Mouse (Mus musculus): ENCODE results near the gene D430041D05Rik. TPM values are rescaled to one million over a fixed set of nuclear protein-coding genes. Genes with fewer than 3 reads are reported as not detected.
A peak's percentile ranks its signal among the peaks of the same experiment; 100 is the strongest.

The D430041D05Rik gene
- total RNA-seq, 2 experiments from 2014 or later: 81.2 to 87.4 TPM

DNA sequence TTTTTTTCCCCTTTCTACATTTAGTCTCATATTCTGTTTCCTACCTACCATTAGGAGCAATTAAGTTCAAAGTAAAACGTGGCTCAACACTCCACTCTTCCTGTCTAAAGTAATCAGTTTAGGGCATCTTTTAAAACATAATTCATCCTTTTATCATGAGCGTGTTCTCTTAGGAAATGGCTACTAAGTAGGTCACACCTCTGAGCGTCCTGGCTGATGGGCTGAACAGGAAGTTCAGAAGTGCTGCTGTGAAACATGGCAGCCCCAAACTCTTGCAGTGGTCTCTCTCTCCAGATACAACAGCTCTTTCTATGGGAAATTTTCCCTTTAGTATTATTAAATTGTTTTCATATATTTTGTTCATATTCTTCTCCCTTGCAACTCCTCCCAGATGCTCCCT lies 223.7 kb downstream of the D430041D05Rik start:
- H3K4me3 ChIP-seq: no peak overlapping the region
- no peak for TF ChIP-seq CTCF (conservative IDR thresholded peaks at IDR 0.05)
- no peak overlapping the region; the same call in 1 of the 2 replicates for H3K27ac ChIP-seq
- DNase-seq (ENCODE audit: low spot score in 2 of 2): no peak

DNA sequence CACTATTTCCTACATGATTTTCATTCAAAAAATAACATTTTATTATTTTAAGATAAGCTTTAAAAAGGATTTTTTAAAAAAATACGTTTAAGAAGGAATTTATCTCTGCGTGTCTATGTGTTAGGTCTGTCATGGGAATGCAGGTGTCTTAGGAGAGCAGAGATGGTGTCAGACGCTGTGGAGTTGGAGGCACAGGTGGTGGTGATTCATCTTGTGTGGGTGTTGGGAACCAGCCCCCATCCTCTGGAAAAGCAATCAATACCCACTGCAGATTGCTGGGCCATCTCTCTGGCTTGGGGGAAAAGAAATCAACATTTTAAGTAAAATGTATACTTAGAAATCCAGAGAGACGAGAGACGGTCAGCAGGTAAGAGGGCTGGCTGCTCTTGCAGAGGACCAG lies 225.2 kb downstream of the D430041D05Rik start:
- Histone ChIP-seq H3K27ac (peak overlapping the region; percentile 78), H3K4me3 (no peak overlapping the region)
- no peak for TF ChIP-seq CTCF (conservative IDR thresholded peaks at IDR 0.05)
- peak; percentile 46 to 48 for DNase-seq (ENCODE audit: low spot score in 2 of 2)

DNA sequence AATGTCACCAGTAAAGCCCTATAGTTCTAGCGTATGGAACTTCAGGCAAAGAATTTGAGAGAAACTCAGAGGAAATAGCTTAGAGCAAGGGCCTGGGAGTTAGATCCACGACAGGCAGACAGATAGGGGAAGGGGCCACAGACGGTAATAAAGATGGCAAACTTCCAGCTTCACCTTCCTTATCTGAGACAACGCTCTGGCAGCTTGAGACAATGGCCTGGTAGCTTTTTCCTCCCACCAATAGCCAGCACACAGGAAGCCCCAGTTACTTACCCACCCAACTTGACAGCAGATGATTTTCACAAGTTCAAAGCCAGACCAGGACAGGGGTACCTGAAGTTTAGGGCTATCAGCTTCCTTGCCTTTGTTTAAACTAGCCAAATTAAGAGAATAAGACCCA lies 226.5 kb downstream of the D430041D05Rik start:
- no peak overlapping the region for H3K27ac ChIP-seq
- H3K4me3 ChIP-seq: no peak overlapping the region
- no peak for DNase-seq (ENCODE audit: low spot score in 2 of 2)
- TF ChIP-seq CTCF (conservative IDR thresholded peaks at IDR 0.05): no peak

DNA sequence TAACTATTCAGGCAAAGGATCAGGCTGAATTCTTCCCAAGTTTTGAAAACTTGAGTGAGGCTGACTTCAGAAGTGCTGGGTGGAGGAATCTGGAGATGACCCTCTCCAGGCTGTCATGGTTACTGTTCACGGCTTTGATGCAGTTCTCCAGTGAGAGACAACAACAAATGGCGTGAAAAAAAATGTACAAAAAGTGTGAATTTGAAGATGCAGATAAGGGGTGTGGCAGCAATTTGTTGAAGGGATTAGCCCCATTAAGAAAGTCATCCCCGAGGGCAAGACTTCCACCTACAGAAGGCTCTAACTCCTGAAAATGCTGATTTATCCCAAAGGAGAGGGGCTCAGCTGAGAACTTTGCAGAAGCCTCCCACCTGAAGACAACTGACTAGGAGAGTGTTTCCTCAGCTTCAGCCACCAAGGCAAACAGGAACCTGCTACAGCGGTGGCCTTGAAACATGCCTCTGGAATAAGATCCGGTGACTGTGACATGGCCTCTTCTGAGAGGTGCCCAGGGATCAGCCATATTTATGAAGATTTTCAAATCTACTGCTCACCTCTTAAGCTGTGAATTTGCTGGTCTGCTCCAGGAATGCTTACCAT lies 227.5 kb downstream of the D430041D05Rik start:
- Histone ChIP-seq H3K4me3 (no peak overlapping the region), H3K27ac (no peak overlapping the region)
- no peak for TF ChIP-seq CTCF (conservative IDR thresholded peaks at IDR 0.05)
- DNase-seq (ENCODE audit: low spot score in 2 of 2): no peak

DNA sequence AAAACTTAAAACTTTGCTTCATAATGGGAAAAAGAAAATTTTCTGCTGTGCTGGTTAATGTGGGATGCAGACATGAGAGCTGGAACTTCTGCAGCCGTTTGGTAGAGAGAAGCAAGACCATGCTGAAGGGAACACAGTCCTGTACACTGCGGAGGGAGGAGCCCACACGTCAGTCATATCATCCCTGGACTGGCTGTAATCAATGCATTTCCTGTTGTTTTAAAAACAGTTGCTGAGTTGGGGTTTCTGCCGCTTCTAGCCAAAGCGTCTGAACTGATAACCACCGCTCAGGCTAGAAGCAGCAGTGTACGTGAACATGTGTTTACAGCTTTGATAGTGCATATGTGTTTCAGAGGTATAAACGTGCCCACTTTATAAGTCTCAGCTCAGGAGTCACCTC lies 231.2 kb downstream of the D430041D05Rik start:
- no peak overlapping the region for H3K27ac ChIP-seq

DNA sequence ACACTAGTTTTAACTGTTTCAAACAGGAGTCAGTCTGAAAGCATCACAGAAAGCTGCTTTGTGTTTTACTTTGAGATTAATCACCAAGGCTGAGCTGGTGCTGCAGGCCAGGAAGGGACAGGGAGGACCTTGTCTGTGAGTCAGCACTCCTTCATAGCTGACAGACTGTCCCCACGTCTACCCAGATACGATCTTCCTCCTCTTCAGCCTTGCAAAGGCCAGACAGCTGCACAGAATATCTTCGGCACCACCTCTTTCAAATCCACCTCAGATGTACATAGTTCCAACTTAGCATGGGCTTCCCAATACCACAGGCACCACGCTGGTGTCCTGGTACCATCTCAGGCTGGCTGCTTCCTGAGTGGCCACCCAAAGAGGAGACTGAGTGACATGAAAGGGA lies 232.6 kb downstream of the D430041D05Rik start:
- no peak for DNase-seq (ENCODE audit: low spot score in 2 of 2)
- Histone ChIP-seq H3K4me3 (no peak overlapping the region), H3K27ac (peak overlapping the region; percentile 73)
- TF ChIP-seq CTCF (conservative IDR thresholded peaks at IDR 0.05): no peak

More for the DNA sequence above, 231.2 kb downstream of the D430041D05Rik start:
- TF ChIP-seq CTCF (conservative IDR thresholded peaks at IDR 0.05): no peak
- no peak overlapping the region for H3K4me3 ChIP-seq
- no peak for DNase-seq (ENCODE audit: low spot score in 2 of 2)

DNA sequence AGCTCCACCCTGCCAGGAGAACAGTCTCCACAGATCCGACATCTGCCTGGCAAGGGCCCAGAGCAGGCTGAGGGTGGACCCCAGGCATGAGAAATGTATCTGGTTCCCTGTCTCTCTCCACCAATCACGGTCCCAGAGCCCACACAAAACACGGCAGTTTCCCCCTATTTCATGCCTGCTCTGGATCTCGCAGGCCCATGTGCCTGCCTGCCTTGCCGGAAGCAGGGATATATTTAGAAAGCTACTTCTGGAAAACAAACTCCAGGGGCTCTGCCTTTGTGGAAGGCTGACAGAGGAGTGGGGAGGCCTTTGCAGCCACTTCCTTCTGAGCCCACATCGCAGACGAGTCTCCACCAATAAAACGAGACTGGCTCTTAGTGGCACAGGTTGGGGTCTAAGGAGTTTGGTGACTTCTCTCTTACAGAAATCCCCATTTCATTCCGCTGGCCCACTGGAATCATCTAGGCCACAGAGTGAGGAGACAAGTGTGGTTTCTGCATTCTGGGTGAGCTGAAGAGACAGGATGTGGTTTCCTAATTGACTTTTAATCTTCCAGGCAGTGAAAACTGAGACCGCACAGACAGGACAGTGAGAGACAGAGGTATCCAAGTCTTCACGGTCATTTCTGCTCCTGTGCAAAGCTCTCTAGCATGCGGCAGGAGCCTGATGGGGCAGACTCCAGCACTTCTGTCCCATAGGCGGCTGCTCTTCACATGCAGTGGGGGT lies 233.7 kb downstream of the D430041D05Rik start:
- H3K4me3 ChIP-seq: no peak overlapping the region; the same call in 1 of the 2 replicates
- H3K27ac ChIP-seq: peak overlapping the region; percentile 73
- peak; percentile 25 to 28 for DNase-seq (ENCODE audit: low spot score in 2 of 2)
- TF ChIP-seq CTCF (conservative IDR thresholded peaks at IDR 0.05): no peak

DNA sequence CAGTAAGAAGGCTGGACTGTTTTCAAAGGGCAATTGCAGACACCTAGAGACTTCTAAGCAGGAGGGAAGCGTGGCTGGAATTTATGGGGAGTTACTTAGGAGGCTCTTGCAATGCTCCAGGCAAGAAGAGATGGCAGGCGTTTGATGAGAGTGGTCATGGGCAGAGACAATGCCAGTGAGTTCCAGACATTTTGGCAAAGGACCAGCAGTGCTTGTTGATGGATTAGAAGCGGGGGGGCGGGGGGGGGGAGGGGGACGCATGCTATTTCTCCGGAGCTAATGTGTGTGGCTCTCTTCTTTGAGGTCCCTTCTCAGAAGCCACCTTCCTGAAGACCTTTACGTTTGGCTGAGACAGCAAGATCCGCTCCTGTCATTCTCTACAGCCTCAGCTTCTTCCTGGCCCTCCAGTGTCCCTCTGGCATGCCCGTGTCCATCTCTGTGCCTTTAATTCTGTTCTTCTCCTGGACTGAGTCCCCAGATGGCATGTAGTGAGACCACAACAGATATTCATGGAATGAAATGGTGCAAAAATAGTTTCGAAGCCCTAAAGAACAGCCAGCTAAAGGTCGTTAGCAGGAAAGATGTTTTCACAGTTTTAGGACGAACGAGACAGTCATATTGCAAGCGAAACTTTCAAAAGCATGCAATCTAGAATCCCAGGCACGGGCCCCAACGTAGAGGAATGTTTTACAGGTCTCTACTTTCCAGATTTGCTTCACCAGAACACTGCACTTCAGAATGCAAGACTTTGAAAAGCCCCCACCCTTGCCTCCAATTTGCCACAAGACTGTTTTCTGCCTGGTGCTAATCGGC lies 234.4 kb downstream of the D430041D05Rik start:
- DNase-seq (ENCODE audit: low spot score in 2 of 2): no peak
- Histone ChIP-seq H3K27ac (peak overlapping the region; percentile 73), H3K4me3 (no peak overlapping the region)
- no peak for TF ChIP-seq CTCF (conservative IDR thresholded peaks at IDR 0.05)

DNA sequence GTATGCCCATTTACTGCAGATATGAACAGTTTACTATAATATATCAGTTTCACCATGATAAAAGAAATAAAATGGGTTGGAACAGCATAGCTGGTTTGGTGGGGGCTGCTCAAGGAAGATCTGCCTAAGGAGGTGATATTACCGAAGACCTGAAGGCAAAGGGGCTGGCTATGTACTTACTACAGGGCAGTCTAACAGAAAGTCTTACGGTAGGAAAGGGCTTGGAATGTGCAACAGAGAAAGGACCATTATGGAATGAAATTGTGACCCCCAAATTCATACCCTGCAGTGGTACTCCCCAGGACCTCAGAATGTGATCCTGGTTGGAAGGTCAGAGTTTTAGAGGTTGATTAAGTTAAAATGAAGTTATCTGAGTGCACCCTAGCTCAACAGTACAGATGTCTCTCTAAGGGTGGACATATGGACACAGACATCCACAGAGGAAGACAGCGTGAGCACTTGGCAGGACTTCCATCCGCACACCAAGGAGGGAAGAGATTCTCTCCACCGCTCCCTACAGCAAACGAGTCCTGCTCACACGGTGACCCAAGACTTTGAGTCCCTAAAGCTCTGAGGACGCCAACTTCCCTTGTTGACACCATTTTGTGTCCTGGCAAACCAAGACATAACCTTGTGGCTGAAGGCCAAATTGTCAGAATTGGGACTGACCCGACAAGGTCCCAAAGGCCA lies 235.2 kb downstream of the D430041D05Rik start:
- H3K4me3 ChIP-seq: no peak overlapping the region
- no peak for DNase-seq (ENCODE audit: low spot score in 2 of 2)
- TF ChIP-seq CTCF (conservative IDR thresholded peaks at IDR 0.05): no peak
- peak overlapping the region; percentile 53; the same call in 1 of the 2 replicates for H3K27ac ChIP-seq

DNA sequence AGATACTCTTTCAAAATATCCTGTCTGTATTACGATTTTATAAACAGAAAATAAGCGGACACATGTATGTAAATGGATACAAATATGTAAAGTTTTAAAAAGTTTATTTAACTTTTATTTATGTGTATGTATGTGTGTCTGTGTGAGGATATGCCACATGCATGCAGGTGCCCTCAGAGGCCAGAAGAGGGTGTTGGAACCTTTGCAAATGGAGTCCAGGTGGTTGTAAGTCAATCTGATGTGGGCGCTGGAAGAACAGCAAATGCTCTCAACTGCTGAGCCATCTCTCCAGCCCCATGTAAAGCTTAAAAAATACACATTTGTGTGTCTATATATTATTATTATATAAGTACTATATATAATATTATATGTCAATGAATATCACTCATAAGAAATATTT lies 237.4 kb downstream of the D430041D05Rik start:
- no peak overlapping the region for H3K4me3 ChIP-seq
- no peak for DNase-seq (ENCODE audit: low spot score in 2 of 2)
- peak overlapping the region; percentile 28; the same call in 1 of the 2 replicates for H3K27ac ChIP-seq
- TF ChIP-seq CTCF (conservative IDR thresholded peaks at IDR 0.05): peak; percentile 45

DNA sequence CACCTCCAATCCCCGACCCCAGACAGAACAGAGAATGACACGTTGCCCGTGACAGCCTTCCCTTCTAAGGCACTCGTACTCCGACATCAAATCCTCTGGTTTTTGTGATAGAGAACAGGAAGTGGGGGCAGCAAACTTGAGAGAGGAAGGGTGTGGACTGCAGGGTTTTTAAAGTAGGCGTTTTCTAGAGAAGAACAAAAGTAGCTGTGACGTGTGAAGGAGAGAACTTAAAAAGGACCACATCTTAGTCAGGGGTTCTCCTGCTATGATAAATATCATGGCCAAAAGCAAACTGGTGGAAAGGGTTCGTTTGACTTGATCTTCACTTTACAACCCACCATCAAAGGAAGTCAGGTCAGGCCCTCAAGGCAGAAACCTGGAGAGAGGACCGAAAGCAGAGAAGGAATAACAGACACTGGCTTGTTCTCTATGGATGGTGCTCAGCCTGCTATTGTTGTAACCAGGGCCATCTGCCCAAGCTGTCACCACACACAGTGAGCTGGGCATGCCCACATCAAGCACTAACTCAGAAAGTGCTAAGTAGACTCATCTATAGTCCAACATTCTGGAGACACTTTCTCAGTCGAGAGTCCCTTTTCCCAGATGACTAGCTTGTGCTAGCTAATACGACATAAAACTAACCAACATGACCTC lies 238.0 kb downstream of the D430041D05Rik start:
- DNase-seq (ENCODE audit: low spot score in 2 of 2): no peak
- Histone ChIP-seq H3K4me3 (no peak overlapping the region), H3K27ac (peak overlapping the region; percentile 44; the same call in 1 of the 2 replicates)
- no peak for TF ChIP-seq CTCF (conservative IDR thresholded peaks at IDR 0.05)

Data from layer of hippocampus, adult 2 months (tissue).